14 mouse cellular contexts compared by ENCODE assay signal in genomic region chr1:165817264-165817663, GRCm38 (mm10). TPM values are rescaled to one million over a fixed set of nuclear protein-coding genes. Genes with fewer than 3 reads are reported as not detected.
A peak's percentile ranks its signal among the peaks of the same experiment; 100 is the strongest.
DNase-seq lines count a peak whose midpoint lies in the region; ATAC-seq and TF ChIP-seq lines count a peak whose summit lies in the region.
"Had no signal": no experiment of that assay in that cellular context is flagged by ENCODE, and none has a peak within 500 bp of the region (broad histone marks: within the 10 kb centered on the region; RNA-seq: fewer than 3 reads in every experiment).

No protein-coding gene starts in this region.

- 0 out of 2 replicates have a peak, but pooled peaks cover 3% of the 10 kb centered on the region for H3K27me3 ChIP-seq in liver, adult 2 months (ENCODE audit: control insufficient read depth, insufficient read depth, low read length)
- H3K27me3 ChIP-seq in embryonic facial prominence, embryonic 14.5 days (replicated peaks; ENCODE audit: control insufficient read depth, insufficient read depth, low read length): no peaks in the 10 kb centered on the region
- H3K27me3 ChIP-seq in liver, postnatal 0 days (ENCODE audit: insufficient read depth, low read length): no peaks in the 10 kb centered on the region

- intact Hi-C loops in left cerebral cortex, adult 2 months (cut with DNase I): no loop called here

- no peak overlapping the region for H3K4me2 ChIP-seq in embryonic facial prominence, embryonic 14.5 days (ENCODE audit: low read depth, low read length)
- no peak overlapping the region for H3K4me2 ChIP-seq in liver, postnatal 0 days (ENCODE audit: low read depth, low read length)

- peak; percentile 56 for DNase-seq in liver, adult 2 months (ENCODE audit: extremely low read depth, low read depth, low spot score)
- no peak for DNase-seq in liver
- peak; percentile 42 for DNase-seq in Muller cell, postnatal 12 days (ENCODE audit: inconsistent ontology term)
- DNase-seq in embryonic facial prominence, embryonic 14.5 days (ENCODE audit: low spot score): peak; percentile 6
- peak; percentile 41 for DNase-seq in liver, postnatal 0 days
- no peak for DNase-seq in left cerebral cortex, adult 2 months (ENCODE audit: extremely low spot score in 1 of 2, low spot score in 2 of 2)
- no peak for DNase-seq in cerebellum, postnatal 36 days
- DNase-seq: cerebellum, adult 11-12 months; gastrocnemius, postnatal 25 days; retina, postnatal 1 day had no signal

- H3K9me3 ChIP-seq in embryonic facial prominence, embryonic 14.5 days (ENCODE audit: control insufficient read depth, low read length): no peaks in the 10 kb centered on the region
- no peaks in the 10 kb centered on the region for H3K9me3 ChIP-seq in liver, postnatal 0 days (ENCODE audit: low read length)

- TF ChIP-seq POLR2A in liver, adult 2 months (IDR thresholded peaks at IDR 0.05; ENCODE audit: extremely low read depth, insufficient read depth, low read length): no peak

- TF ChIP-seq CTCF in liver, adult 2 months (IDR thresholded peaks at IDR 0.05; ENCODE audit: low read depth, low read length): no peak
- TF ChIP-seq CTCF in liver, postnatal 0 days (IDR thresholded peaks at IDR 0.05; ENCODE audit: low read depth): no peak
- TF ChIP-seq CTCF in left cerebral cortex, adult 2 months (IDR thresholded peaks at IDR 0.05): no peak

- H3K4me1 ChIP-seq in liver, adult 2 months (ENCODE audit: control insufficient read depth, insufficient read depth, low read length): 0 out of 2 replicates have a peak, but pooled peaks cover 2% of the 10 kb centered on the region
- H3K4me1 ChIP-seq in embryonic facial prominence, embryonic 14.5 days (ENCODE audit: control insufficient read depth, insufficient read depth, low read length): peaks cover 14% of the 10 kb centered on the region
- H3K4me1 ChIP-seq in liver, postnatal 0 days (ENCODE audit: insufficient read depth): peaks cover 29% of the 10 kb centered on the region

- no peaks in the 10 kb centered on the region for H3K79me2 ChIP-seq in liver, adult 2 months (ENCODE audit: control insufficient read depth, insufficient read depth, low read length)

- 12% methylated on average over 9 of the region's 9 CpGs for WGBS in liver, adult 2 months
- 59% methylated on average over 9 of the region's 9 CpGs for WGBS in embryonic facial prominence, embryonic 14.5 days
- 46% methylated on average over 9 of the region's 9 CpGs for WGBS in liver, postnatal 0 days (ENCODE audit: insufficient replicate concordance)

- no peak for ATAC-seq in embryonic facial prominence, embryonic 14.5 days (ENCODE audit: low read depth)
- peak; percentile 60 for ATAC-seq in liver, postnatal 0 days
- ATAC-seq: forebrain, embryonic 16.5 days; hindbrain, embryonic 16.5 days had no signal

- TF ChIP-seq EP300 in liver, postnatal 0 days (IDR thresholded peaks at IDR 0.05; ENCODE audit: low read depth): no peak

- no peak overlapping the region for H3K27ac ChIP-seq in liver, adult 2 months (replicated peaks; ENCODE audit: insufficient read depth, low read depth, low read length)
- H3K27ac ChIP-seq in embryonic facial prominence, embryonic 14.5 days (replicated peaks; ENCODE audit: low read depth, low read length): no peak overlapping the region
- no peak overlapping the region for H3K27ac ChIP-seq in liver, postnatal 0 days (ENCODE audit: low read depth)
- H3K27ac ChIP-seq in left cerebral cortex, adult 2 months: no peak overlapping the region
- H3K27ac ChIP-seq: kidney, postnatal 0 days had no signal

- H3K36me3 ChIP-seq in liver, adult 2 months (ENCODE audit: control insufficient read depth, insufficient read depth, low read length): no peaks in the 10 kb centered on the region
- no peaks in the 10 kb centered on the region for H3K36me3 ChIP-seq in embryonic facial prominence, embryonic 14.5 days (ENCODE audit: control insufficient read depth, insufficient read depth, low read length)
- no peaks in the 10 kb centered on the region for H3K36me3 ChIP-seq in liver, postnatal 0 days (replicated peaks; ENCODE audit: insufficient read depth, low read length)

- no peak overlapping the region for H3K9ac ChIP-seq in liver, adult 2 months (ENCODE audit: low read depth, low read length)
- no peak overlapping the region for H3K9ac ChIP-seq in embryonic facial prominence, embryonic 14.5 days (ENCODE audit: low read depth, low read length)
- H3K9ac ChIP-seq in liver, postnatal 0 days (replicated peaks): no peak overlapping the region

- H3K4me3 ChIP-seq in liver, adult 2 months (ENCODE audit: insufficient read depth, low read depth, low read length): no peak overlapping the region
- no peak overlapping the region for H3K4me3 ChIP-seq in embryonic facial prominence, embryonic 14.5 days (ENCODE audit: low read depth, low read length)
- H3K4me3 ChIP-seq in liver, postnatal 0 days (ENCODE audit: low read depth, low read length): no peak overlapping the region
- no peak overlapping the region for H3K4me3 ChIP-seq in left cerebral cortex, adult 2 months

RNA-seq across cellular contexts. Expression of gene Cd247, which starts 28.8 kb away (rescaled TPM):
- 0.40 and 0.55 TPM in 2 replicates for total RNA-seq in liver, adult 2 months (2014; rRNA removed)
- 0.36 and 0.64 TPM in 2 replicates for polyA plus RNA-seq in liver, adult 2 months (2012; rRNA removed)
- 0.42 and 0.94 TPM in 2 replicates for polyA plus RNA-seq in embryonic facial prominence, embryonic 14.5 days (2014; fragmentation: Nextera tagmentation; extraction: Ambion mirVana)
- polyA plus RNA-seq in liver, postnatal 0 days (2015; fragmentation: Nextera tagmentation; extraction: Ambion mirVana): 0.13 and 0.43 TPM in 2 replicates
- total RNA-seq in left cerebral cortex, adult 2 months (2021): not detected
- total RNA-seq: left cerebral cortex, postnatal 10 days had no signal

RNA-seq across cellular contexts. Expression of gene Creg1, which starts 53.7 kb away (rescaled TPM):
- total RNA-seq in liver, adult 2 months (2014; rRNA removed): 414 and 570 TPM in 2 replicates
- polyA plus RNA-seq in liver, adult 2 months (2012; rRNA removed): 420 and 447 TPM in 2 replicates
- polyA plus RNA-seq in embryonic facial prominence, embryonic 14.5 days (2014; fragmentation: Nextera tagmentation; extraction: Ambion mirVana): 77.1 and 81.0 TPM in 2 replicates
- 289 and 305 TPM in 2 replicates for polyA plus RNA-seq in liver, postnatal 0 days (2015; fragmentation: Nextera tagmentation; extraction: Ambion mirVana)
- 10 to 100 TPM; 24.8 to 29.0 TPM for total RNA-seq in left cerebral cortex, adult 2 months (2021)

Comparison
In these comparisons a context has a peak if more than half of its experiments do, and no peak if none do; other contexts are left out.
1. DNase-seq: peak in liver, adult 2 months (single experiment), Muller cell, postnatal 12 days (single experiment), embryonic facial prominence, embryonic 14.5 days (single experiment) and liver, postnatal 0 days (single experiment); none in liver (single experiment), left cerebral cortex, adult 2 months (0 of 2) and cerebellum, postnatal 36 days (0 of 2).